Mouse (Mus musculus): Measurements from ENCODE around the gene Mvp. TPM values are rescaled to one million over a fixed set of nuclear protein-coding genes. Genes with fewer than 3 reads are reported as not detected.

The Mvp gene
- total RNA-seq, 2 experiments from 2014 or later: 102 to 129 TPM

DNA sequence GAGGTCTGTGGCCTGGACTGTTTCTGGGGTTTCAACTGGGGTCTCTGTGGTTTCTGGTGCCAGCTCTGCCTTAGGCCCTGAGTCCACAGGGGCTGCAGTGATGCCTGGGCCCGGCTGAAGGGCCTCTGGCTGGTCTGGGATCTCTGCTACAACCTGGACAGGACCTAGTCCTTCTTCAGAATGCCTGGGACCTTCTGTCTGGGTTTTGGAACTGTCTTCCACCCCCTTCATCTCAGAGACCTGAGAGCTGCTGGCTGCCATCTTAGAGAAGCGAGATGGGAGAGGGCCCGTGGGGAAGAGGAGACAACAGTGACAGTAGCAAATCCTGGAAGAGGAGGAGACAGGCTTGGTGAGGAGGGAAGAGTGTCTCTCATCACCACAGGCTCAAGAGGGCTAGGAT is 5.6 kb upstream of the Mvp start:
- no peak for DNase-seq

DNA sequence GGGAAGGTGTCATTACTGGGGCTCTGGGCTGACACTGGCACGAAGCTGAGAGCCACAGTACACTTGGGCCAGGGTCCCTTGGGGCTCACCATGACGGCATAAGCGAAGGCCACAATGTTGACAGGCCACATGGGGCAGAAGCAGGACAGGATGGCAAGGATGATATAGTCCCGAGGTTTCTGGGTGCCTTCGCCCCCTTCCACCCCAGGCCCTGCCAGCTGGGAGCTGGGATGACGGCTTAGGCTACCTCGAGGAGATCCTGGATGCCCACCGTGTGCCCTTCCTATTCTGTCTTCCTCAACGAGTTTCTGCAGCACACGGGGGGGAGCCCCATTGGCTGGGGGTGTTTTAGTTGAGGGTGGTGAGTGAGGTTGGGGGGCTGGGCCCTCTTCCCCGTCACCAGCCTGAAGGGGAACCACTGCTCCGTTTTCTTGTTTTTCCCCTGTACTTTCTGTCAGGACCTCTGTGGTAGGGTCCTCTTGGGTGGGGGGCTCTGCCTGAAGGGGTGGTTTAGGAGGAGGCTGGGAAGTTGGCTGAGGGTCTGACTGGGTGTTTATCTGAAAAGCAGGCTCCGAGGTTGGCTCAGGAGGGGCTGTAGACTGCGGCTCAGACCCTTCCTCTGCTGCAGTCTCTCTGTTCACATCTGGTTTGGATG is 5.0 kb upstream of the Mvp start:
- DNase-seq: no peak

DNA sequence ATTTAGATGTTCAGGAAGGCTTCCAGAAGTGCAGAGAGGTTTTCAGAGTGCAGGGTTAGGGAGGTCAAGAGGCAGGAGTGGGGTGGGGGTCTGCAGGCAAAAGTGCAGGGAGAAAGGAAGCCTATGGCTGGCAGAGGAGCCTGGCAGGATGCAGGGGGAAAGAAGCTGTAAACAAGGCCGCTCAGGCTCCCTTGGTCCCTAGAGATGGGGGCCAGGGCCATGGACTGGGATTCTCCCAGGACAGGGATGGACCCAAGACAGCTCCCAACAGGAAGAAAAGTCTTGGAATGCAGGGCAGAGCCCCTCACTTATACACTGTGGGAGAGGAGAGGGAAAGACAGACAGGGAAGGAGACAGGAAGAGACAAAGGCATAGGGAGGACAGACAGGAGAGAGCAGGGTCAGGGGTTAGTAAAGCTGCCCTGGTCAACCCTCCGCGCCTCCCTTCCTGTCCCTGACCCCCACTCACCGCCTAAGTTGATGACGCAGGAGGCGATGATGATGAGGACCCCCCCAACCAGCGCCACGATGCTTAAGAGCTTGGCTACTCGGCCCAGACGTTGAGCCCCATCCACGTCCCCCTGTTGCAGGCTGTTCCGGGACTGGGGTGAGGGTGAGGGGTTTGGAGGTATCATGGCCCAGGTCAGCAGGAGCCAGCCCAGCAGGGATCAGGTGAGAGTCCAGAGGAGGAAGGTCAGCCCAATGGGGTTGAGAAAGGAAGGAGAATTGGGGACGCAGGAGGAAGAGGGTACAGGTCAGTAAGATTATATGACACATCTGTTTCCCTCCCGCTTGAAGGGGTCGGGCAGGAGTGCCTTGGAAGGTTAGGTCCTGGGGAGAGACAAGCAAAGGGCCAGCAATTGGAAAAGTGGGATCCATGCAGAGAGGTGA is 4.2 kb upstream of the Mvp start:
- DNase-seq: no peak

DNA sequence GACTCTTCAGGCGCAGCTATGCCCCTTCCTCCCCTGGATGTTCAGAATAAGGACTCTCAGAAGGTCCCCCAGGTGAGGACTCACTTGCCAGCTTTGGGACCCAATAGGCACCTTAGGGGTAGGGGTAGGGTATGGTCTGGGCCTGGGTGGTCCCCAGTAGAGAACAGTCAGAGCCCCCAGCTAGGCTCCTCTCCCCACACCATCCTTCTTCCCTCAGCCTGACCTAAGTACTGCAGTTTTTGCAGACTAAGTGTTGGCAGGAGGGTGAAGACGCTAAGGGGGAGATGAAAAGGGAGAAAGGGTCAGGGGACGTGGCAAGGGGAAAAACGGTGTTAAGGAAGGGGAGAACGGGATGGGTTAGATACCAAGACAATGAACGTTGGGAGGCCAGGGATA is 3.5 kb upstream of the Mvp start:
- no peak for DNase-seq

DNA sequence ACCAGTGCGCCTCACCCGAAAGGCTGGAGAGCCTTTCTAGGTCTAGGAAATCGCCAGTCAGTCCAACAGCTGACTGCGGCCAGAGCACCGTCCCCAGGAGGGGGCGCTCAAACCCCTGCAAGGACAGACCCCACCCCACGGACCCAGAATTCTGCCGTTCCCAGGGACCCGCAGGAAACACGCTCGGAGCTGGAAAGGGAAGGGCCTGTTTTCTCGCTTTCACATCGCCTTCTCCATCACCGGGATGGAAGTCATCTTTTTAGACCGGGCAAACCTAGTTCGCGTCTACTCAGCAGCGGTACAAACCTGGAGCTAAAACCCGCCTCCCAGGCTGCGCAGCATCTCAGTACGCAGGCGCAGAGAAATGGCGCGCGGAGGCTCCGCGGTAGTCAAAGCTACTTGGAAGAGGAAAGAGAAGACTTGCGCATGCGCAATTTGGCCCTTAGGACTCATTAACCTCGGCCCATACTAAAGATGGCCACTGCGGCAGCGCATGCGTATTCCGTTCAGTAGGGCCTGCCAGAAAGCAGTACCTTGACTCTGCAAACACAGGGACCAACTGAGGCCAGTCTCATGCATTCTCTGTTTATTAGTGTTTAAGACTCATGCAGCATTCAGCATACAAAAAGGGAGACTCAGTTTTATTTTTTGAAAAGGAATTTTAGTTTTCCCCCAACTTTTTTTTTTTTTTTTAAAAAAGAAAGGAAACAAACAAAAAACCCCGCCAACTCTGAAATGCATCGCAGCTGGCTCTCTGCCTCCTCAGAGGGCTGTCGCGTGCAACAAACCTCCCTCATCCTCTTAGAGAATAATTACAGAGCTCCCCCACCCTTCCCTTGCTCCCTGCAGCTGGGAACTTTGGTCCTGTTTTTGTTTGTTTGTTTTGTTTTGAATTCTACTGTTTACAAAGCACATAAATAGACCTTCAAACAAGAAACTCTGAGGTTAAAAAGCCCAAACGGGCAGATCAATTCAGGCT is 2.8 kb upstream of the Mvp start, which contains the start of gene Pagr1a:
TSS of gene Pagr1a (minus strand) at position 382 of the 979 bp plus-strand sequence.
- DNase-seq: peak; percentile 97

DNA sequence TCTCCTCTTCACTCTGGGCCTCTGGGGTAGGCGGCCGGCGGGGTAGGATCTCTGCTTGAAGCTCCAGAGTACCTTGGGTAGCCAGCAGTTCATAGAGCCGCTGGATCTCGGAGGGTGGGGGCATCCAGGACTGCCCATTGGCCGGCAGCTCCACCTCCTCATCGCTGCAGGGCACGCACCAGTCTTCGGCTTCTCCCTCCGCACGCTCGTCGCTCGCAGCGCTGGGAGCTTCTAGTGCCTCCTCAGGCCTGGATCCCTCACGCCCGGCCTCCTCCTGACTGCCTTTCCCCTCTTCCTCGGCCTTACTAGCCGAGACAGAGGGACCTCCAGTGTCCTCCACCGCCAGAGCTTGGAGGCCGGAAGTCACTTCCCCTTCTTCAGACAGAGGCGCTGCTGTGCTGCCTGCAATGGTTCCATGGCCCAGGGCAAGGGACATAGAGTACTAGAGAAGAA is 2.1 kb upstream of the Mvp start:
- peak; percentile 76 to 79 for DNase-seq

DNA sequence TGATC is 1.9 kb upstream of the Mvp start, which contains the start of gene Pagr1b:
TSS of gene Pagr1b (minus strand) at position 4 of the 5 bp plus-strand sequence.
- no peak for DNase-seq

DNA sequence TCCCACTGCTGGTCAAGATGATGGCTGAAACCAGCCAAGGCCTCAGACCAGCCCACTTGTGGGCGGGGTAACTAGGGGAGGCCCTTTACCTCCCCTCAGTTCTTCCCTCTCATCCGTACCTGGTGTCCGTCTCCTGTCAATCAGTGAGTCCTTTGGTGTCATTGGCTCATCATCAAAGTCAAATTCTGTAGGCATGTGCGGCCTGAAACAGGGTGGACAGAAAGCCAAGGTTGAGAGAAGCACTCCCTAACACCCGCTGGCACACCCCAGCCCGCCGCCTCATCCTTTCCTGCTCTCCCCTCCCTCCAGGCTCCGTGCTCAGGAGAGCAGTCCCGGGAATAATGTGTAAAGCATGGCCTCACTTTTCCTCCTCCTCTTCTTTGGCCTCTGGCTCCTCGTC is 1.7 kb upstream of the Mvp start:
- DNase-seq: peak; percentile 69 to 79

DNA sequence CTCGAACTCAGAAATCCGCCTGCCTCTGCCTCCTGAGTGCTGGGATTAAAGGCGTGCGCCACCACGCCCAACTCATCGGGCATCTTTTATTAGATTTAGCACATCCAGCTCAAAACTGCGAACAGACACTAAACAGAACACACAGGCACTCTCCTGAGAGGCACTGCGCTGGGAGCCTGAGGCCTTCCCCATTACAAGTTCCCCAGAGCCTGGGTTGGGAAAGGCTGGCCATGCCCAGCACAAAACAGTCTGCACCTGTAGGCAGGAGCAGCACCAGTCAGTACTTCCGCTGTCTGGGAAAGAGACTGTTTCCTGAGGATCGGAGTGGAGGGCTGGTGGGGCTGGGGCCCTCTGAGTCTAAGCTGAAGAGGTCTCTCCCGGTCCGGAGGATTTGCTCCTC is 572 bp upstream of the Mvp start:
- DNase-seq: no peak

DNA sequence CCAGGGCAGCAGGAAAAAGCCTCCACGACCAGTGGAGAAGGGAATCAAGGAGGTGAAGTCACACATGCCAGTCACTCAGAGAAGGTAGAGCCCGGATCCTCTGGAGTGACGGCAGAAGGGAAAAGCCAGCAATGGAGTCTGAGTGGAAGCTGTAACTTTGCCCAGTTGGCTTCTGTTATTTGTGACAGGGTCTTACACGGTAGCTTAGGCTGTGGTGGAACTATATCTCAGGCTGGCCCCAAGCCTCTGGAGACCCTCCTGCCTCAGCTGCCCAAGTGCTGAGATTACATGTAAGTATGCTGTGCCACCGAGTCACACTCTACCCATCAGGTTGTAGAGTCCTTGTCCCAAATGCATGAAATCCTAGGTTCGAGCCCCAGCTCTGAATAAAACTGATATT is 1.0 kb downstream of the Mvp start:
- no peak for DNase-seq

DNA sequence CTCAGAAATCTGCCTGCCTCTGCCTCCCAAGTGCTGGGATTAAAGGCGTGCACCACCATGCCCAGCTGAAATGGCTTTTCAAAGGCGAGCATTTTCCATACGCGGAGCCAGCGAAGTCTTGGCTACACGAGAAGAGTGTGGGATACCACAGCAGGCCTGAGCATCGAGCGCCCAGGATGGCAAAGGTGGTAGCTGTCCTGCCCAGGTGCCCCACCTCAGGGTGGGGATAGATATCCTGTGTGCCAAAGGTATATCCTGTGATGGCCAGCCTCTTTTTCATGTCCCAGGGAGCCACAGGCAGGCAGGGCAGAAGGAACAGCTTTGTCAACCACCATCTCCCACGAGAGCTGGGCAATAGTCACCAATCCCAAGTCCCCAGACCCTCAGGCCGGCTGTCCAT is 1.6 kb downstream of the Mvp start:
- no peak for DNase-seq

DNA sequence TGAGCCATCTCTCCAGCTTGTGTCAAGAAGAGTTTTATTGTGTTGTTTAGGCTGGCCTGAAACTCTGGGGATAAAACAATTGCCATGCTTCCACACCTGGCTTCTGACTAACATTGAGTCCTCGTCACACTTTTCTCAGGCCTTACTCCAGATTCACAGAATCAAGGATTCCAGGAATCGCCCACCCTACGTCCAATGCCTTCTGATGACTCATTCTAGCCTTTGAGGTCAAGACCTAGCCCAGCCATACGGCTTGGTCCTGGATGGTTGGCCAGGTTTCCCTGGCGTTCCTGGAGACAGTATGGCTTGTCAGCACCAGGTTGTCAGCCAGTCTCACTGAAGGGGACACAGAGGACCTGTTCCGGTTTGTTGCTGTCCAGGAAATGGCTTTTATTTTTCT is 2.0 kb downstream of the Mvp start:
- DNase-seq: peak in 1 of 2 experiments; percentile 50

DNA sequence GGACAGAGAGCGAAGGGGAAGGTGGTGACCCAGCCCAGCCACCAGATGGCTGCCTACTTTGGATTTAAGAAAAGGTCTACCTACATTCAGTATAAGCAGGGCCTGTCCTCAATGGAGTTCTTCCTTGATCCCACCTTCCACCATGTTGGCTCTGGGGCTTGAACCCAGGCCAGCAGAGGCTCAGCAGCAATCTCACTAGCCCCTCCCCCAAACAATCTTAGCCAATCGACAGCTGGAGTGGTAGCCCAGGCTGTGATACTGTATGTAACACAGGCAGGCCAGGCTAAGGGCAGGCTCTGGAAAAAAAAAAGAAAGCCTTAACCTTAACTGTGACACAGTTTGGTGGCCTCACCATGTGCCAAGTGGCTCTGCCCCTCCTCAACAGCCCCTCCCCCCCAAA is 2.7 kb downstream of the Mvp start:
- no peak for DNase-seq

DNA sequence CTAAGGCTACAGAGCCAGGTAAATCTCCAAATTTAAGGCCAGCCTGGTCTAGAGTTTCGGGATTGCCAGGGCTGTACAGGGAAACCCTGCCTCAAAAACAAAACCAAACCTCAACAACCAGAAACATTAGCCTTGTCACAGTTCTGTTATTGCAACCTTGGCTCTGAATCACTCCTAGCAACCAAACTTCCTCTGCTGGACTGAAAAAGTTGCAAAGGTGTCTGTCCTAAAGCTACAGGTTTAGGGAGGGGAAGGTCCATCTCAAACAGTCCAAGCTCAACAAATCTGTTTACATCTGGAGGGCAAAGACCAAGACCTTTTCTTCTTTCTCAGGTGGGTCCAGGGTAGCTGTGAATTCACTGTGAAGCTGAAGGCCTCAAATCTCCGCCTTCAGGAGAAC is 3.4 kb downstream of the Mvp start:
- no peak for DNase-seq

DNA sequence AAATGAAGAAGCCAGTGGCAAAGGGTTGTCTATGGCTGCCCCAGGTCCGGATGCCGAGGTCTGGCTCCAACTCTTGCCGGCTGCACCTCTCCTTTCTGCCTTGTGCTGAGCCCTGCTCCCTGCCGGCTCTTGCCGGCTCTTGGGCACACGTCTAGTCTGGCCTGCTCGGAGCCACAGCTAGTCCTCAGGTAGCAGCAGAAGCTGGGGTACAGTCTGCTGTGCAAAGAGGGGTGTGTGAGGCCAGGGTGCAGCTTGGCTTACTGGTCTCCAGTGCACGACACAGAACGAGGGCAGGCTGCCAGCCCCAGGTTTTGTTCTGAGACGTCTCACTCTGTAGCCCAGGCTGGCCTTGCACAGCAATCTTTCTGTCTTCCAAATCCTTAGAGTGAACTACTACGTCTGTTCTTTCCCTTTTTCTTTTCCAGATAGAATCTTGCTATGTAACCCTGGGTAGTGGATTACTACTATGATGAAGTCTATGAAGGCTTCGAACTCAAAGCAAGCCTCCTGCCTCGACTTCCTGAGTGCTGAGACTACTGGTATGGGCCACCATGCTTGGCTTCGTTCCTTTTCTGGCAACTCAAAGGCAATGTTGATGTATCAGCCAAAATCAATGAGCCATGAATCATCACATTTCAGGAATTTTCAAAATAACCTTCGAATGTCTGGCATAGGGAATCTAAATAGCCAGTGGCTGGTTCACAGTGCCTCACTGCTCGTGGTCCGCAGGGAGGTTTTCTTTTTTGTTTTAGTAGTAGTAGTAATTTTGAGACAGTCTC is 4.9 kb downstream of the Mvp start:
- no peak for DNase-seq

DNA sequence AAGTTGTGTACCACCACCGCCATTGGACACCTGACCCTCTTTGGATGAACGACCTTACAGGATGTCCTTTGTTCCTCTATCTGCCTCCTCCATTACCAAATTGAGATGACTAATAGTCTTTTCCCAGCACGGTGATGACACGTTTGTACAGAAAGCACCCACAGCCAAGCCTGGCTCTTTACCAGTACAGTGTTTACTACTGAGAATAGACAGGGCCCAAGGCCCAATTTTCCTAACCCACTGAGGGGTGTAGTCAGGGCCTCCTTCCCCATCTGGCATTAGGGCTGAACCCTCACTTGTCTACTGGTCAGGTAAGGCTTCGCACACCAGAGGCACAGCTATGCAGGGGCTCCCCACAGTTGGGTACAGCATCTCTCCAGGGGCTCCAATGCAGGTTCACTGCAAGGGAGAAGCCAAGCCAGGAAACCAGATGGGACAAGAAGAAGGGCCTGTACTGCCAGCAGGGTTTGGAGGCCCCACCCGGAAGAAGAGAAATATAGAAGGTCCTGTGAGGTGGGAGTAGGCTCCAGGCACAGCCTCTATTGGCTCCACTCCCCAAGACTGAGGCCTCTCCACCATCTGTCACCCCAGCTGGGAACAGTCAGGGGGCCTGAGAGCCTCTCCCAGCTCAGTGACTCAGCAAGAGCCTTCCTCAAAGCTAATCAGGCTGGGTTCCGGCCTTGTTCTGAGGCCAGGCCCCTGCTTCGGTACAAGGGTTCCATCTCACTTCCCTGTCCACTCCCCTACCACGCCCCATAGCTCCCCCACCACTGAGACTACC is 6.0 kb downstream of the Mvp start:
- peak; percentile 66 to 69 for DNase-seq

DNA sequence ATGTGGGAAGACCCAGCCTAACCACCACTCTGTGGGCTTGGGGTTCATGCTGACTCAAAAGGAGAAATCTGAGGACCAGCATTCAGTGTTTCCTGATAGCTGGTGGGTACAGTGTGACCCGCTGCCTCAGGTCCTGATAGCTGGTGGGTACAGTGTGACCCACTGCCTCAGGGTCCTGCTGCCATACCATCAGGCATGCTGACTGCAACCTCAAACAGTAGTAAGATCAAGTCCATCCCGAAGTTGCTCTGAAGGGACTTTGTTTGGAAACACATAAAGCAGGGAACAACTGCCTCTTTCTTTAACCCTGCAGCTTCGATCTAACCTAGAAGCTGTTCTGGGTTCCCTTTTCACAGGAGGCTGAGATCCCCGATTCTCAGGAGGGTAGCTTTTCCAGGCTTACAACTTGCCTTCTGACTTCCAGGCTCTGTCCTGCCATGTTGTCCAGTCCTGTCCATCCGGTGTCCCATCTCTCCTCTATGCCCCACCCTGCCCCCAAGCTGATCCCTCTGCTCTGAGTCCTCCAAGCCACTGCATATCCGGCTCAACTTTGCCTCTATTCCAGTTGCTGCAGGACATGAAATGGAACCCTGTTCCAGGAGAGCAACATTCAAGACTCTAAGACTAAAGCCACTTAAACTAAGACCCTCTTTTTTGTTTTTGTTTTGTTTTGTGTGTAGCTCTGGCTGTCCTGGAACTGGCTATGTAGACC is 7.0 kb downstream of the Mvp start:
- no peak for DNase-seq

DNA sequence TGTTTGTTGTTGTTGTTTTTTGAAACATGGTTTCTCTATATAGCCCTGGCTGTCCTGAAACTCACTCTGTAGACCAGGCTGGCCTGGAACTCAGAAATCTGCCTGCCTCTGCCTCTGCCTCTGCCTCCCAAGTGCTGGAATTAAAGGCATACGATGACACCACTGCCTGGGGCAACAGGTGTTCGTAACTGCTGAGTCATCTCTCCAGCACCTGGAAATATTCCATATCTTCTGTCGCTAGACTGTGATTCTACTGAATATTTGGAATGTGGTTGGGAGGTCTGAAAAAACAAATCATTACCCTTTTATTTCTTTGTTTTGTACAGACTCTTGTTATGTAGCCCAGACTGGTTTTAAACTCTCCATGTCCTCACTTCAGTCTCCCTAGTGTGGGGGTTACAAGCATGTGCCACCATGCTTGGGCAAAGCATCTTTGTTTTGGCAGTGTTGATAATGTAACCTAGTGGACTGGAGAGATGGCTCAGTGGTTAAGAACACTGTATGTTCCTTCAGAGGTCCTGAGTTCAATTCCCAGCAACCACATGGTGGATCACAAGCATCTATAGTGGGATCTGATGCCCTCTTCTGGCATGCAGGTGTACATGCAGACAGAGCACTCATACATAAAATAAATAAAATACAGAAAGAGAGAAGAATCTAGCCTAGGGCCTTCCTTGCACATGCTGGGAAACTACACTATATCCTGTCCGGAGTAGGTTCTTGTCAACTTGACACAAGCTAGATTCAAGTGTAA is 10.1 kb downstream of the Mvp start:
- DNase-seq: no peak

DNA sequence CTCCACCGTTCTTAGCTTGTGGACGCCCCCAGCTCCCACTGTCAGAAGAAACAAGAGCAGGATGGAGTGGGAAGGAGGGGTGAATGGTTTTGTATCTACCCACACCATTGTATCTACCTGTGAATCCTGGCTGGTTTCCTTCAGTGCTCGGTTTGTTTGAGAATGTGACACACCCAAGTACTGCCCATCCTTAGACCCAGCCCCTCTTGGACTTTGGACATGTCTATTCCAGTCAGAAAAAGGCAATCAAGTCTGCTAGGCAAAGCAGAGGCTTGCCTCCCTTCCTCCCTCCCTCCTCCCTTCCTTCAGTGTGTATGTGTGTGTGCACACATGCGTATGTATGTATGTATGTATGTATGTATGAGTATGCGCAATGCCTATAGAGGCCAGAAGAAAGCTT is 10.8 kb downstream of the Mvp start:
- DNase-seq: no peak

DNA sequence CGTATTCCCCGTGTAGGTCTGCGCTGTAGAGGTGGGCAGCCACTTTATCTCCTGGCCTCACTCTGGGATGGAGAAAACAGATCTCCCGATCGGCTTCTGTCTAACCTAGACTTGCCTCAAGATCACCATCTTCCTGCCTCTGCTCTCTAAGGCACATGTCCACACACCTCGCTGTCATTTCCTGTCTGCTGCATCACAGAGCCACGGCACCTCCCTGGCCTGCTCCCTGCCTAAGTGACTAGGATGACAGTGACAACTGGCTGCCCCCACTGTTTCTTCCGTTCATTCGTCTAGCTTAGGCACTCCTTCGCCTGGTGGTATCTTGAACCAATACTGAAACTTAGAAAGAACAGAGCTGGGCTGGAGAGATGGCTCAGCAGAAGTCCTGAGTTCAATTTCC is 14.9 kb downstream of the Mvp start:
- no peak for DNase-seq

Data from adrenal gland, postnatal 36 days (tissue).